Mouse (Mus musculus): Measurements from ENCODE around the gene Sars2.
A peak's percentile ranks its signal among the peaks of the same experiment; 100 is the strongest.
"Not testable (repeated sequence)": the region's sequence is repeated elsewhere in the genome, so short reads cannot be mapped to it uniquely, and the experiment has no call there.

Sars2 gene

DNA sequence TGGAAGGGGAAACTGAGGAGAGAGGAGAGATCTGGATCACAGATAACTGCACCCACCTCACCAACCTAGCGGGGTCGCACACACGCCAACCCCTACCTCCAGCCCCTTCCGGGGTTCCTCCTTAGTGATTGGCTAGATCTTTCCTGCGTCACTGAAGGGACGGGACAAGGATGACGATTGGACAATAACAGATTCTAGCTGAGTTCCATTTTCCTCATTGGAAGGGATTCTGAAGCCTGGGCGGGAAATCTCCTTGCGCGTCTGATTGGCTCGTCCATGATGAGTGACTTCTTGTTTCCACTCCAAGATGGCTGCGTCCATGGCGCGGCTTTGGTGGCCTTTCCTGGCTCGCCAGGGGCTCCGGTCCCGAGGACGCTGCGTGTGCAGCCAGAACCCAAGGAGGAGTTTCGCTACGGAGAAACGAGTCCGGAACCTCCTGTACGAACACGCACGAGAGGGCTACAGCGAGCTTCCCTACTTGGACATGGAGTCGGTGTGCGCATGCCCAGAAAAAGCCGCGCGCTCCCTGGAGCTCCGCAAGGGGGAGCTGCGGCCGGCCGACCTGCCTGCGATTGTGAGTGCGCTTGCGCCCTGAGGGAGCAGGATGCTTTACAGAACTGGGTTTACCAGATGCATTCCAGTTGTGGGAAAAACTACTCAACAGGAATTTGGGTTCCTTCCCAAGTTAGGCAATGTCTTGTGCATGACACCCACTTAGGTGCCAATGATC, at the start of gene Sars2, which contains the start of gene Mrps12:
Sars2 (plus strand) TSS at position 284 of the 730 bp plus-strand sequence.
Mrps12 (minus strand) TSS at position 112 of the 730 bp plus-strand sequence.
- peak; percentile 96 to 99 for DNase-seq (ENCODE audit: inconsistent age in 2 of 2, low spot score in 1 of 2)

DNA sequence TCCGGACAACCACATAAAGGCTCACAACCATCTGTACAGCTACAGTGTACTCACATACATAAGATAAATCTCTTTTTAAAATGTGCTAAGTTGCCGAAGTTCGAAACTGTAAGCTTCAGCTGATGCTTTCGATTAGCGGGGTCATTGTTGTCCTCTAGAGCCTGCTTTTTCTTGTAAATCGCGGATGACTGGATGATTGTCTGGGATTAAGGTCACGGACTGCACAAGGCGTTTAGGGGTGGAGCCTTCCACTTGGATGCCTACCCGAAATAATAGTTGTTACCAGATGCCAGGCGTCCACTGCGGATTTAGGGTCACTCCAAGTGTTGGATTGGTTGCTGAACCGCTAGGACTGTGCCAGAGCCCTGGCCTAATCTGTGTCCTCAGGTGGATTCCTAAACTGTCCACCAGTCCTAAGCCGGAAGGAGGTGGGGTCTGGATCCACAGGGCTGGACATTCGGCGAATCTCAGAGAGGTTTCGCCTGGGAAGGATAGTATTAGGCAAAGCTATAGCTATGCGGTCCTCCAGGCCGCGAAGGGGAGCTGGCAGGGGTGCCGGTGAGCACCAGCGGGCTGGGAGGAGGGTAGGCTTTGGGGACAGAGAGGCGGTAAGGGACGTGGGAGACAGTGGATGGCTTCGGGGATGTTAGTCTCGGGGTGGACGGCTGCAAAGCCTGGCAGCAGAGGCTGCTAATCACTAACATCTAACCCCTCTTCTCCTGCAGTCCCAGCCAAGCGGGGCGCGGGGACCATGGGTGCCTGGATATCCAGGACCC, 49.1 kb upstream of the Sars2 start, which contains the start of gene Fbxo27:
Fbxo27 (plus strand) TSS at position 305 of the 776 bp plus-strand sequence.
- peak in 1 of 2 experiments; percentile 24 for DNase-seq (ENCODE audit: inconsistent age in 2 of 2, low spot score in 1 of 2)

DNA sequence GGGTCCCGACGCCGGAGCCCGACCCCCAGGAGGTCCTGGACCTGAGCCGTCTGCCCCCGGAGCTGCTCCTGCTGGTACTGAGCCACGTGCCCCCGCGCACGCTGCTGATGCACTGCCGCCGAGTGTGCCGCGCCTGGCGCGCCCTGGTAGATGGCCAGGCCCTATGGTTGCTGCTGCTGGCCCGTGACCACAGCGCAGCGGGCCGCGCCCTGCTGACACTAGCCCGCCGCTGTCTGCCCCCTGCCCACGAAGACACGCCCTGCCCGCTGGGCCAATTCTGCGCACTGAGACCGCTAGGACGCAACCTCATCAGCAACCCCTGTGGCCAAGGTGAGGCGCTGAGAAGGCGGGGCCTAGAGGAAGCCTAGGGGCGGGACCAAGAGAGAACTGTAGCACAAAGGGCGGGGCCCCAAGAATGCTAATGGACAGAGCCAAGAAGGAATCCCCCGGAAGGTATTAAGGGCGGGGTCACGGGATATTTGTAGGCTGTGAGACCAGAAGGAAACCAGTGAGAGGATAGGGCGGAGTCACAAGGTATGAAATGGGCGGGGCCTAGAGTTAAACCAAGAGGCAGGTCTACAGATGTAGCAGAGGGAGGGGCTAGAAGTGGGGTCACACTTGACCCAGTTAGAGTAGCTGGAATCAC, 48.3 kb upstream of the Sars2 start:
- peak; percentile 72 to 84 for DNase-seq (ENCODE audit: inconsistent age in 2 of 2, low spot score in 1 of 2)

DNA sequence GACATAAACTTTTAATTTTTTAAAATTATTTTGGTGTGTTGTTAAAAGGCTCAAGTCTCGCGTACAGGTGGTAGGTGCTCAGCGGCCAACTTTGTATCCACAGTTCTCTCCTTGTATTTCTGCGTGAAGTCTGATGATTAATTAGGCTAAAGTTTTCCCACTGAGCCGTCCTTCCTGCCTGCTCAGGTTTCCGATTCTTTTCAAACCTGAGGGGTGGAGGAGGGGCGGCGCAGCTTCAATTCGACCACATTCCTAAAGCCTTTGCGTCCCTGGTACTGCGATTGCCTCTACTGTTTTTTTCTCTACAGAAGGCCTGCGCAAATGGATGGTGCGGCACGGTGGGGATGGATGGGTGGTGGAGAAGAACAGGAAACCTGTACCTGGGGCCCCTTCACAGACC, 47.4 kb upstream of the Sars2 start:
- no peak for DNase-seq (ENCODE audit: inconsistent age in 2 of 2, low spot score in 1 of 2)

DNA sequence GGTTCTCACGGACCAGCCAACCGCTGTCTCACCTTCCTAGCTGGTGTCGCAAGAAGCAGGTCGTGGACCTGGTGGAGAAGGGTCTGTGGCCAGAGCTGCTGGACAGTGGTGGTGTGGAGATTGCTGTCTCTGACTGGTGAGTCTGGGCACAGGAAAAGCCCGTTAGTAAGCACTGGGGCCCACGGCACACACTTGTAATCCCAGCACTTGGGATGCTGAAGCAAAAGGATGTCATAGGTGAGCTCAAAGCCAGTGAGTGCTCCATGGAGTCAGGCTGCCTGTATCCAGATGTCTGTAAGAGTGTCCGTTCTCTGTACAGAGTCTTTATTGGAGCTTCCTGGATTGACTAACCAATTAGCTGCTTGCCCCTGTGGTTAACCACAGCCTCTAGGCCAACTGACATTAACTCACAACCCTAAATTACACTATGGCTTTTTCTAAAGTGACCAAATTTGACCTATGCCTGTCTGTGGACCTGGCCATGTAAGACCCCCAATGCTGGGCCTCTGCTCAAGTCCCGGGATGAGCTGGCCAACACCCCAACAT, 46.8 kb upstream of the Sars2 start:
- no peak for DNase-seq (ENCODE audit: inconsistent age in 2 of 2, low spot score in 1 of 2)

DNA sequence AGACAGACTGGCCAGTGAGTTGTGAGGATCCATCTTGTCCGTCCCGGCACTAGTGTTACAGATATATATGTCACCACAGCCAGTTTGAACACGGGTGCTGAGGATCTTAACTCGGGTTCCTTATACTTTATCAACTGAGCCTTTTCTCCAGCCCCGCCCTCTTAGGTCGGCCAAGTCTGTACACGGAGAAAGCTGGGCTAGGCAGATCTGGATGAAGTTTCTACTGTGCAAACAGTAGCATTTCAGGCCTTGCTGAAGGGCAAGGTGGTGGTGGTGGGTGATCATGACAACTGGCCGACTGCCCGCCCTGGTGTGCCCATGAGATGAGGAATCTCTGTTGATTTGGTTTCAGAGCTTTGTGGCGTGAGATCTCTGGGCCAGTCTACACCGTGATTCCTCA, 44.5 kb upstream of the Sars2 start:
- no peak for DNase-seq (ENCODE audit: inconsistent age in 2 of 2, low spot score in 1 of 2)

DNA sequence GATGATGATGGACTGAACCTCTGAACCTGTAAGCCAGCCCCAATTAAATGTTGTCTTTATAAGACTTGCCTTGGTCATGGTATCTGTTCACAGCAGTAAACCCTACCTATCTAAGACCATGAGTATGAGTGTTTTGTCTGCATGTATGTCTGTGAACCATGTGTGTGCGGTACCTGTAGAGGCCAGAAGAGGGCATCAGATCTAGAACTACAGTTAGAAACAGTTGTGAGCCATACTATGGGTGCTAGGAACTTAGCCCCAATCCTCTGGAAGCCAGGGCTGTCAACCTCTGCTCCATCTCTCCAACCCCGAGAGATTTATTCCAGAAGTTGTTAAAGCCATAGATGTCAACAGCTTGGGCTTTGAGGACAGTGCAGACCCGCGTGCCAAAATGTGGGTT, 41.5 kb upstream of the Sars2 start:
- DNase-seq (ENCODE audit: inconsistent age in 2 of 2, low spot score in 1 of 2): no peak

DNA sequence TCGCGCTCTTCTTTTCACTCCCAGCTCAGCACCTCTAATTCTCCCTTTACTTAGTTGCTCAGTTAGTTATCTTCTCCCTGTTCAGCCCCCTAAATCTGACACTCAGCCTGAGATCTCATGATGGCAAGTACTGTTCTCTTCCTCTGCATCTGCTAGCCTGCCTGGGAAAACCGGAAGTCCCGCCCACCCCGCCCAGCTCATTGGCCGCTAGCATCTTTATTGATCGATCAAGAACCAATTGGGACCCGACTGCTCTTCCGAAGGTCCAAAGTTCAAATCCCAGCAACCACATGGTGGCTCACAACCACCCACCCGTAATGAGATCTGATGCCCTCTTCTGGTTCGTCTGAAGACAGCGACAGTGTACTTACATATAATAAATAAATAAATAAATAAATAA, 40.5 kb upstream of the Sars2 start:
- not testable (repeated sequence) for DNase-seq (ENCODE audit: inconsistent age in 2 of 2, low spot score in 1 of 2)

DNA sequence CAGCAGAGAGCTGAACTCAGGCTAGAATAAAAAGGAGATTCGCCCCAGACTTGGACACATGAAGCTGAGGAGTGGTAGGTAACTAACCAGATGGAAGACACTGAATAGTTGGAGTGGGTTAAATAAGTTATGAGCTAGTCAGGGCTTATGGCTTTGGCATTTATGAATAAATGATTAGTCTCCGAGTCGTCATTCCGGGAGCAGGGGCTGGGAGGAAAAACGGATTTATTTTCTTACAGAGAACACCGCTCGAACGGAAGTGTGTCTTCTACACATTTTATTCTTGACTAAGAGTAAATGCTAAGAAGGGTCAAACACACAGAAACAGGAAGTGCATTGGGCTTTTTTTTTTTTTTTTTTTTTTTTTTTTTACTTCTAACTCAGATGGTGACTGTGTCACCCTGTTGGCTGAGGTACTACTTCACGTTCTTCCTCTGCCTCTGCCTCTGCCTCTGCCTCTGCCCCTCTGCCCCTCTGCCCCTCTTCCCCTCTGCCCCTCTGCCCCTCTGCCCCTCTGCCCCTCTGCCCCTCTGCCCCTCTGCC, 39.1 kb upstream of the Sars2 start:
- DNase-seq (ENCODE audit: inconsistent age in 2 of 2, low spot score in 1 of 2): no peak

DNA sequence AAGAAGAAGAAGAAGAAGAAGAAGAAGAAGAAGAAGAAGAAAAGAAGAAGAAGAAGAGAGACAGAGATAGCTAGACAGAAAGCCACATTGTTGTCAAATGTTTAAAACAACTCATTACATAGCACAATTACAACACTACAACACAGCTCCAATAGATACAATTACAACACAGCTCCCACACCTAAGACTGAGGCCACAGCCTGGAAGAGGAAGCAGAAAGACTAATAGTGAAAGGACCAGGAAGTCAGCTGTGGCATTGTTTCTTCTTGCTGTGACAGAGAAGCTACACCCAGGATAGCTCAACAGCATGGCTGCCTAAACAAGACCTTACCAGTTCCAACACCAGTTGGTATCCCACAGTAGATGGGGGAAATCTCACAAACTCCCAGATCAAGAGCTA, 32.3 kb upstream of the Sars2 start:
- DNase-seq (ENCODE audit: inconsistent age in 2 of 2, low spot score in 1 of 2): no peak

DNA sequence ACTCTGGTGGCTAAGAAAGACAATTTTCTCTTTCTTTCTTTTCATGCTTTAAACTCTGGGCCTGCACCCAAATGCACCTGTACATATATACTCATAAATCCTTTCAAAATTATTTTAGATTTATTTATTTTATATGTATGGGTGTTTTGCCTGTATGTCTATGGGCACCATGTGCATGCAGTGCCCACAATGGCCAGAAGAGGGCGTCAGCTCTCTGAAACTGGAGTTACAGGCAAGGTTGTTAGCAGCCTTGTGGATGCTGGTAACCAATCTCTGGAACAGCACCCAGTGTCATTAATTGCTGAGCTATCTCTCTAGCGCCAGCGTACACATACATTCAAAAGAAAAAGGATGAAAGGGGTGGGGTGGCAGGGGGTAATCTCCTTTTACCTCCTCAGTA, 30.8 kb upstream of the Sars2 start:
- DNase-seq (ENCODE audit: inconsistent age in 2 of 2, low spot score in 1 of 2): no peak

DNA sequence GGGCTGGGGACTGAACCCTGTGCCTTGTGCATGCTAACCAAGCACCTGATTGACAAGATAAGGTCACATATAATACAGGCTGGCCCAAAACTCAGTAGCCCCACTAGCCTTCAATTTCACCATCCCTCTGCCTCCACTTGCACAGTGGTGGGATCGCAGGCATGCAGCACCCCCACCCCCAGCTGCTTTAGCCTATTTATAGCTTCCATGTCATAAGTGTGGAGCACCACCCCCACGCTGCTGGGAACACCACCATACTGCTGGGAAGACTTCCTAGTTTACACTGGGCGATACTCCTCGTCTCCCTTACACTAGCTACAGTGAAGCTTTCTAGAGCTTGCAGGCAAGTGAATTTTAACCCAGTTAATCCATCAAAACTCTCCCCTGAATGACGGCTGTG, 27.1 kb upstream of the Sars2 start:
- DNase-seq (ENCODE audit: inconsistent age in 2 of 2, low spot score in 1 of 2): no peak

DNA sequence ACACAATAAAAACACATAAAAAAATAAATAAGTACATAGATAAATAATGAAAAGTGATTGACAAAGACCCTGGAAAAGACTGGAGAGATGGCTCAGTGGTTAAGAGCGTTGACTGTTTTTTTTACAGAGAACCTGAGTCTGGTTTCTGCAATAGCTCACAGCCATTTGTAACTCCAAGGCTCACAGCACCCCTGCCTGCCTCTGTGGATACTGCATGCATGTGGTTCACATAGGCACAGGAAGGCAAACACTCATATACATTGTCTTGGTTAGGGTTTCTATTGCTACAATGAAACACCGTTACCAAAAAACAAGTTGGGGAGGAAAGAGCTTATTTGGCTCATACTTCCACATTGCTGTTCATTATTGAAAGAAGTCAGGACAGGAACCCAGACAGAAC, 26.2 kb upstream of the Sars2 start:
- DNase-seq (ENCODE audit: inconsistent age in 2 of 2, low spot score in 1 of 2): no peak

DNA sequence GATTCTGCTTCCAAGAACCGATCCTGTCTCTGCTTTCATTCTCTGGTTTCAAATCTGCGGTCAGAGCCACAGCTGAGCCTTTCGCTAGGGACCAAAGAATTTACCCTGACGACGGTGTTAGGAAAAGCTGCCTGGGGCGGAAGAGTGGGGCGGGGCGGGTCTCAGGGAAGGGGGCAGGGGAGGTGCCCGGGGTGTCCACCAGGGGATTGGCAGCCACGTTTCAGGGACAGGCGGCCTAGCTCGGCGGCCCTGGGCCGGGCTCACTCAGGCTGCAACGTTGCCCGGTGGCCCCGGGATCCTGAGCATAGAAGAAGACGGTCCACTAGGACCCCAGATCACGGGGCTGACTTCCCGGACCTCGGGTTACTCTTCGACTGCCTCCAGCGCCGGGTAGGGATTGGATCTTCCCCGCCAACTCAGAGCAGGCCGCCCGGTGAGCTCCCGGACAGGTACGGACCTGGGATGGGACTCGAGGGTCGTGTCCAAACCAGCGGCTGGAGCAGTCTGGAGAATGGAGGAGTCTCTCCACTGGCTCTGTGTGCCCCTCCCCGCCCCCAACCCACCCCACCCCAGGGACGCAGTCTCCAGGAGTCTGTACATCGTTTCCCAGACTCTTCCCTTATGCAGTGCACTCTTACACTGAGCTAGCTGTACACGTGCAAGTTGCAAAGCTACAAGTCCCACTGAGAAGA, 25.1 kb upstream of the Sars2 start, which contains the start of gene Fbxo17:
Fbxo17 (plus strand) TSS at position 215 of the 692 bp plus-strand sequence.
- DNase-seq (ENCODE audit: inconsistent age in 2 of 2, low spot score in 1 of 2): peak; percentile 78 to 91

DNA sequence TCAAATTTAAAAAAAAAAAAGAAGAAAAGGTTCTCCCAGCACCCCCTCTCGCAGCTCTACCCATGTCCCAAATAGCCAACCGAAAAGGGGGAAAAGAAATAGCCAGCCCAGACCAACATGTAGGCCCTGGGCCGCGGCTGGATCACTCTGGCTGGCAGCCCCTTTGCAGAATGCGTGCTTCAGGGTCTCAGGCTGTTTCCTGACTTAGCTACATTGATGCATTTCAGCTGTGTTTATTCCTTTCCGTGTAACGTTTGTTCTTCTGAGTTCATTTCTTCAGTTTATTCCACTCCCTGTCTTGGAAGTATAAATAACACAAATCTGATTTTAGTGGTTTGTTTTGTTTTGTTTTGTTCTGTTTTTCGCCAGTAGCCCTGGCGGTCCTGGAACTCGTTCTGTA, 24.1 kb upstream of the Sars2 start:
- no peak for DNase-seq (ENCODE audit: inconsistent age in 2 of 2, low spot score in 1 of 2)

DNA sequence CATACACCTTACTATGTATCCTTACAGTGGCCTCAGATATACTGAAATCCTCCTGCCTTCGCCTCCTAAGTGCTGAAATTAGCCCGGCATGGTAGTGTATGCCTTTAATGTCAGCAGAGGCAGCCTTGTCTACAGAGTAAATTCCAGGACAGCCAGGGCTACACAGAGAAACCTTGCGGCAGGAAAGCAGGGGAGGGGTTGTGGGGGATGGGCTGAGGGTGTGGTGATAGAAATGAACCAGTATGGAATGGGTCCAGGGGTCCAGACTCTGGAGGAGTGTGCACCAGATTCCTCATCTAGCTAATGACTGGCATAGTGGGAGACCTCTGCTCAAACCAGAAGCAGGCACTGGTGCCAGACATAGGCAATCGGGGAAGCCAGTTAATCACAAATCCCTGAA, 22.6 kb upstream of the Sars2 start:
- DNase-seq (ENCODE audit: inconsistent age in 2 of 2, low spot score in 1 of 2): no peak

DNA sequence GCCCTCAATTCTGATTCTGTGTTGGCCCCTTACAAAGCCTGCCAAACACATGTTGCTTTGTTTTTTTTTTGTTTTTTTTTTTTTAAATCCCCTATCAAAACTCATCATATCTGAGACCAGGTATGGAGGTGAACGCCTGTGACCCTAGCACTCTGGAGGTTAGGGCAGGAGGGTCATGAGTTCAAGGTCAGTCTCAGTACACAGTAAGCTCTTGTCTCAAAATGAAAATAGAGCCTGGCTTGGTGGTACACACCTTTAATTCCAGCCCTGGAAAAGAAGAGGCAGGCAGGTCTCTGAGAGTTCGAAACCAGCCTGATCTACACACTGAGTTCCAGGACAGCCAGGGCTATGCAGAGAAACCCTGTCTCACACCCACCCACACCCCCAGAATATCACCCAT, 22.1 kb upstream of the Sars2 start:
- no peak for DNase-seq (ENCODE audit: inconsistent age in 2 of 2, low spot score in 1 of 2)

DNA sequence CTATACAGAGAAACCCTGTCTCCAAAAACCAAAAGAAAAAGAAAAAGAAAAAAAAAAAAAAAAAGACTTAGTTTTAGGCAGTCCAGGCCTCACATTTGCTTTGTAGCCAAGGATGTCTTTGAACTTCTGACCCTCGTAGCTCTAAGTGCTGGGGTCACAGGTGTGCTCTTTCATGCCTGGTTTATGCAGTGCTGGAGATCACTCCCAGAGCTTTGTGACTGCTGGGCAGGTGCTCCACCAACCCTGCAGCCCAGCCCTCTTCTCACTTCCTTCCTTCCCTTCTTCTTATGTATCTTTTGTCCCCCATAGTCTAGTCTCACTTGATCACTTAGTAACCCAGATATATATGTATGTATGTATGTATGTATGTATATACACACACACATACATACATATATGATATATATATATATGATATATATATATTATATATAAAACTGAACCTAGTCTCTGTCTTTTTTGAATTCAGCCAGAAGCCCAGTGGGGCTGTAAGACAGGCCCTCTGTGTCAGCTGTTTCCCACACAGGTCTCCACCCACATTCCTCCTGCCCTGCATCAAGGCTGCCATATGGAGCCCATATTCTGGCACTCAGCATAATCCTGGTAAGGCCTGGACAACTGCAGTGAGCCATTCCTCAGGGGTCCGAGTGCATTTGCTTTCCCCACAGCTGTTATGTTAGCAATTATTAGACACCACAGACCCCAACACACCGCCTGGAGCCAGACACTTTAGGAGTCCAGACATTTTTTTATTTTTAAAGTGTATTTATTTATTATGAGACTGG, 20.8 kb upstream of the Sars2 start:
- no peak for DNase-seq (ENCODE audit: inconsistent age in 2 of 2, low spot score in 1 of 2)

DNA sequence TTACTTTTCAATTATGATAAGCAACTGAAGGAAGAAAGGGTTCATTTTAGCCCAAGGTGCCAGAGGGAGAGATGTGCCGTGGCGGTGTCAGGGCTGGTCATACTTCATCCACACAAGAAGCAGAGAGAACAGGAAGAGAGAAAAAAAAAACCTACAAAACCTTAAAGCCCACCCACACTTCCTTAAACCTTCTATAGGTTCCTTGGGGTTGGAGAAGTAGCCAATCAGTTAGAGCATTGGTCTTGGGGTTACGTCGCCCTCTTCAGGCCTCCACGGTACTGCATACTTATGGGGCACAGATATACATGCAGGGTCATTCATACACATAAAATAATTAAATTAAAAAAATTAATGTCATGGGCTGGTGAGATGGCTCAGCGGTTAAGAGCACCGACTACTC, 19.7 kb upstream of the Sars2 start:
- DNase-seq (ENCODE audit: inconsistent age in 2 of 2, low spot score in 1 of 2): no peak

DNA sequence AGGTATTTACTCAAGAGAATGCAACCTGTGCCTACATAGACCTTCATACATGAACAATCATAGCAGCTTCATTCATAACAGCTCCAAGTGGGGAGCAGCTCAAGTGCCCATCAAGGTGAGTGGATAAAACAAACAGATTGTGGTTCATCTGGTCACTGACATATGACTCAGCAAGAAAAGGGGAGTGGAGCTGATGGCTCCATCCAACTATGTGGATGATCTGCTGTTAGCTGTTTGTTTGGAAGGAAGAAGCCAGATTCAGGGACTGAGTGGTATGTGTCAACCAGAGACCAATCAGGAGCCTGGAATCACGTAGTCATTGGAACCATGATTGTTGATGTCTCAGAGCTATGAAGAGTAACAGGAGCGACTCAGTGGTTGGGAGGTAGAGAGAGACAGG, 17.2 kb upstream of the Sars2 start:
- DNase-seq (ENCODE audit: inconsistent age in 2 of 2, low spot score in 1 of 2): no peak

Measured in adrenal gland, adult (tissue).